Mouse (Mus musculus) C2C12 (cell line): ENCODE data around the gene Prkcz.

Experiments
- CTCF ChIP-seq: IDR thresholded peaks from one replicate; pipeline ENCODE4 v1.5.1; 2011; ENCODE audit not compliant: control insufficient read depth, insufficient read depth, insufficient read length
- MAX ChIP-seq: IDR thresholded peaks from one replicate; pipeline ENCODE4 v1.6.1; 2011; ENCODE audit warnings: mild to moderate bottlenecking, control low read depth
- MYOD1 ChIP-seq: IDR thresholded peaks from one replicate; pipeline ENCODE4 v1.6.1; 2011; ENCODE audit warnings: low read depth; ENCODE audit not compliant: control insufficient read depth, insufficient read length
- MYOG ChIP-seq: IDR thresholded peaks from one replicate; pipeline ENCODE4 v1.6.1; 2011; ENCODE audit not compliant: control insufficient read depth, insufficient read length; ENCODE audit errors: extremely low read depth
- USF1 ChIP-seq: IDR thresholded peaks from one replicate; pipeline ENCODE4 v1.6.1; 2011; ENCODE audit warnings: low read depth, mild to moderate bottlenecking, control low read depth, moderate library complexity

- no peak for TF ChIP-seq MYOD1
- no peak for TF ChIP-seq CTCF
- no peak for TF ChIP-seq MAX
- TF ChIP-seq MYOG, result no peak
- no peak for TF ChIP-seq USF1
Measured at GRCm38 (mm10) chr4:155236737-155237385, 124.3 kb downstream of the Prkcz start.
